In the genomic region with DNA sequence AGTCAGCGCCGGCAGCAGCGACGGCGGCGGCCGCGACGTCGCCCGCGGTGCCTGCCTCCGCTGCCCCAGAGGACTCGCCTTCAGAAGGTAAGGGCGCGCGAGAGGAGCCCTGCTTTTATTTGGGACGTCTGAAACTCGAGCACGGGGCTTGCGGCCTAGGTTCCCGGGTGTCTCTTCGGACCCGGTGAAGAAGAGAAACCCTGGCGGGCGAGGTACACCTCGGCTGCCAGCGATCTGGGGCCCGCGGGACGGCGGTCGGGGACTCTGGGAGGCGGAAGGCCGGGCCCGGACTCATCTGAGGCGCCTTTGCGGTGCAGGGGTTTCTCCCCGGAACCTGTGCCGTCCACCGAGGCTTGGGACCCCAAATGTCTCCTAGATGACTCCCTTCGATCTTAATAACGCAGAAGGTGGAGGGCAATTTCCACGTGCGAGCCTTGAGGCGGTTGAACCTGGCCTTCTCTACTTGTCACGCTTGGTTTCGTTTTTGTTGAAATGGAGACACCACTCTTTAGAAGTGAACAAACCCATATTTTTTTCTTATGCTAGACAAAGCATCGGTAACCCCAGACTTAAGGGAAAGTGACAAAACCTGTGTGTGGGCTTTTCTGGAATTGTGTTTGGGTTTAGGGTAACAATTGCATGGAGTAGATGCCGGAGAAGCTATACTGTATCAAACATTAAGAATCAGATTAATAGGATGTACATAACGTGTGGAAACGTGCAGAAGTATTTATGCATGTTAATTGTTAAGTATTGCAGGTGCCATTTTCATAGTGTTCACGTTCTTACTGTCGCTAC, we compare ENCODE assay signal across 8 mouse cellular contexts. TPM values are rescaled to one million over a fixed set of nuclear protein-coding genes. Genes with fewer than 3 reads are reported as not detected.
DNase-seq lines count a peak whose midpoint lies in the region; ATAC-seq and TF ChIP-seq lines count a peak whose summit lies in the region.

No protein-coding gene starts in this region.

- H3K27ac ChIP-seq in neural tube, embryonic 11.5 days (ENCODE audit: low read depth, low read length), result peak overlapping the region; percentile 91
- H3K27ac ChIP-seq in embryonic facial prominence, embryonic 15.5 days (replicated peaks), result peak overlapping the region; percentile 97
- peak overlapping the region; percentile 99 for H3K27ac ChIP-seq in hindbrain, postnatal 0 days

- H3K36me3 ChIP-seq in neural tube, embryonic 11.5 days (ENCODE audit: control insufficient read depth, insufficient read depth, low read length), result peaks cover 5% of the 10 kb centered on the region; the same call in 1 of the 2 replicates
- H3K36me3 ChIP-seq in embryonic facial prominence, embryonic 15.5 days, result peaks cover 16% of the 10 kb centered on the region; the same call in 1 of the 2 replicates
- peaks cover 1% of the 10 kb centered on the region for H3K36me3 ChIP-seq in hindbrain, postnatal 0 days (ENCODE audit: insufficient read depth, low read length)

- H3K27me3 ChIP-seq in neural tube, embryonic 11.5 days (ENCODE audit: control insufficient read depth, insufficient read depth, low read length), result no peaks in the 10 kb centered on the region
- no peaks in the 10 kb centered on the region for H3K27me3 ChIP-seq in embryonic facial prominence, embryonic 15.5 days
- no peaks in the 10 kb centered on the region for H3K27me3 ChIP-seq in hindbrain, postnatal 0 days (ENCODE audit: insufficient read depth, low read length)

- under 1% methylated on average over 54 of the region's 54 CpGs for WGBS in neural tube, embryonic 11.5 days
- under 1% methylated on average over 54 of the region's 54 CpGs for WGBS in embryonic facial prominence, embryonic 15.5 days
- WGBS in hindbrain, postnatal 0 days, result under 1% methylated on average over 54 of the region's 54 CpGs

- ATAC-seq in cerebellum, adult (ENCODE audit: insufficient number of reproducible peaks, low FRiP score, low TSS enrichment), result peak; percentile 16; the same call in 1 of the 2 replicates
- ATAC-seq in neural tube, embryonic 11.5 days (ENCODE audit: insufficient read depth, low FRiP score, low TSS enrichment), result peak; percentile 54; the same call in 1 of the 2 replicates
- 0 out of 2 replicates have a peak, but pooled peaks have one; percentile 12 for ATAC-seq in embryonic facial prominence, embryonic 15.5 days (ENCODE audit: insufficient number of reproducible peaks, low FRiP score, low TSS enrichment, low read depth)
- ATAC-seq in hindbrain, postnatal 0 days, result peak; percentile 55
- ATAC-seq in megakaryocyte progenitor cell, adult 5-6 weeks (replicated peaks; ENCODE audit: poor library complexity), result peak; percentile 7

- H3K9ac ChIP-seq in neural tube, embryonic 11.5 days (ENCODE audit: low read length), result peak overlapping the region; percentile 98
- H3K9ac ChIP-seq in embryonic facial prominence, embryonic 15.5 days, result peak overlapping the region; percentile 98
- peak overlapping the region; percentile 98 for H3K9ac ChIP-seq in hindbrain, postnatal 0 days (replicated peaks; ENCODE audit: low read length)

- H3K4me2 ChIP-seq in neural tube, embryonic 11.5 days (ENCODE audit: low read depth), result peak overlapping the region; percentile 75
- H3K4me2 ChIP-seq in embryonic facial prominence, embryonic 15.5 days (replicated peaks), result peak overlapping the region; percentile 71
- peak overlapping the region; percentile 85 for H3K4me2 ChIP-seq in hindbrain, postnatal 0 days (ENCODE audit: low read depth, low read length)

- H3K4me3 ChIP-seq in neural tube, embryonic 11.5 days (ENCODE audit: low read depth, low read length), result peak overlapping the region; percentile 95
- peak overlapping the region; percentile 99 for H3K4me3 ChIP-seq in embryonic facial prominence, embryonic 15.5 days (replicated peaks)
- peak overlapping the region; percentile 98 for H3K4me3 ChIP-seq in hindbrain, postnatal 0 days (ENCODE audit: low read length)

- no peaks in the 10 kb centered on the region for H3K4me1 ChIP-seq in neural tube, embryonic 11.5 days (ENCODE audit: control insufficient read depth, insufficient read depth, low read length)
- H3K4me1 ChIP-seq in embryonic facial prominence, embryonic 15.5 days, result peaks cover 27% of the 10 kb centered on the region
- peaks cover 6% of the 10 kb centered on the region; the same call in 1 of the 2 replicates for H3K4me1 ChIP-seq in hindbrain, postnatal 0 days (ENCODE audit: insufficient read depth, low read length)

- DNase-seq in cerebellum, adult 9-11 months, result no peak
- DNase-seq in neural tube, embryonic 11.5 days (ENCODE audit: low spot score), result no peak
- DNase-seq in neural tube, embryonic 10.5 days (ENCODE audit: extremely low spot score, low spot score), result no peak
- peak; percentile 53 for DNase-seq in hindbrain, postnatal 0 days (ENCODE audit: low spot score)
- DNase-seq in cerebellum, adult 9-10 months, result no peak

- H3K9me3 ChIP-seq in neural tube, embryonic 11.5 days (ENCODE audit: control insufficient read depth, low read length), result no peaks in the 10 kb centered on the region
- no peaks in the 10 kb centered on the region for H3K9me3 ChIP-seq in embryonic facial prominence, embryonic 15.5 days (replicated peaks)
- no peaks in the 10 kb centered on the region for H3K9me3 ChIP-seq in hindbrain, postnatal 0 days (ENCODE audit: low read length)

- no peak for TF ChIP-seq CTCF in hindbrain, postnatal 0 days (IDR thresholded peaks at IDR 0.05; ENCODE audit: low read depth)

RNA-seq across cellular contexts. Expression of a gene that starts 0.8 kb away (rescaled TPM):
- polyA plus RNA-seq in neural tube, embryonic 11.5 days (2014; fragmentation: Nextera tagmentation; extraction: Ambion mirVana), result 104 and 105 TPM in 2 replicates
- 92.9 and 108 TPM in 2 replicates for polyA plus RNA-seq in embryonic facial prominence, embryonic 15.5 days (2015; fragmentation: Nextera tagmentation; extraction: Ambion mirVana)
- total RNA-seq in hindbrain, postnatal 0 days (2014; rRNA removed), result 55.9 and 67.7 TPM in 2 replicates
- 51.3 and 56.7 TPM in 2 replicates for polyA plus RNA-seq in hindbrain, postnatal 0 days (2015; fragmentation: Nextera tagmentation; extraction: Ambion mirVana)
- total RNA-seq in megakaryocyte progenitor cell, adult 5-6 weeks (2015), result 80.6 and 99.0 TPM in 2 replicates
- 108 and 140 TPM in 2 replicates for total RNA-seq in megakaryocyte progenitor cell, adult 5-6 weeks (2017)

RNA-seq across cellular contexts. Expression of a gene that starts 36.6 kb away (rescaled TPM):
- polyA plus RNA-seq in neural tube, embryonic 11.5 days (2014; fragmentation: Nextera tagmentation; extraction: Ambion mirVana), result 0.37 and 0.64 TPM in 2 replicates
- polyA plus RNA-seq in embryonic facial prominence, embryonic 15.5 days (2015; fragmentation: Nextera tagmentation; extraction: Ambion mirVana), result 2.5 and 4.2 TPM in 2 replicates
- total RNA-seq in hindbrain, postnatal 0 days (2014; rRNA removed), result 0.26 and 0.72 TPM in 2 replicates
- 0.51 and 1.3 TPM in 2 replicates for polyA plus RNA-seq in hindbrain, postnatal 0 days (2015; fragmentation: Nextera tagmentation; extraction: Ambion mirVana)
- 0.12 TPM in 1 of 2 replicates, not detected in the other for total RNA-seq in megakaryocyte progenitor cell, adult 5-6 weeks (2015)
- 0.12 TPM in 1 of 2 replicates, not detected in the other for total RNA-seq in megakaryocyte progenitor cell, adult 5-6 weeks (2017)
